Mouse (Mus musculus): ENCODE data around the gene Gcgr. TPM values are rescaled to one million over a fixed set of nuclear protein-coding genes. Genes with fewer than 3 reads are reported as not detected.

The Gcgr gene
- polyA plus RNA-seq, 1 experiment: 1.3 TPM

- peaks cover 3% of the 10 kb centered on the region; the same call in 1 of the 2 replicates for H3K4me1 ChIP-seq (ENCODE audit: control insufficient read depth, insufficient read depth, low read length)
- H3K4me3 ChIP-seq (replicated peaks; ENCODE audit: control insufficient read depth, low read depth, low read length): peak within 1 kb of the TSS; percentile 93
- under 1% methylated on average over 35 of the region's 35 CpGs for WGBS
- TF ChIP-seq POLR2A (IDR thresholded peaks at IDR 0.05; ENCODE audit: borderline replicate concordance, control insufficient read depth, low read depth, low read length): peak; percentile 77
- no peak for TF ChIP-seq CTCF (IDR thresholded peaks at IDR 0.05; ENCODE audit: control insufficient read depth, insufficient read depth, low read length)
- H3K27ac ChIP-seq (ENCODE audit: control insufficient read depth, insufficient read depth, low read depth, low read length, poor library complexity): peak within 1 kb of the TSS; percentile 70; the same call in 1 of the 2 replicates
These were observed 39.0 kb upstream of the Gcgr start, which contains the start of gene Slc25a10 for GRCm38 (mm10) chr11:120491317-120492023. Slc25a10 (plus strand) TSS chr11:120491840.

DNA sequence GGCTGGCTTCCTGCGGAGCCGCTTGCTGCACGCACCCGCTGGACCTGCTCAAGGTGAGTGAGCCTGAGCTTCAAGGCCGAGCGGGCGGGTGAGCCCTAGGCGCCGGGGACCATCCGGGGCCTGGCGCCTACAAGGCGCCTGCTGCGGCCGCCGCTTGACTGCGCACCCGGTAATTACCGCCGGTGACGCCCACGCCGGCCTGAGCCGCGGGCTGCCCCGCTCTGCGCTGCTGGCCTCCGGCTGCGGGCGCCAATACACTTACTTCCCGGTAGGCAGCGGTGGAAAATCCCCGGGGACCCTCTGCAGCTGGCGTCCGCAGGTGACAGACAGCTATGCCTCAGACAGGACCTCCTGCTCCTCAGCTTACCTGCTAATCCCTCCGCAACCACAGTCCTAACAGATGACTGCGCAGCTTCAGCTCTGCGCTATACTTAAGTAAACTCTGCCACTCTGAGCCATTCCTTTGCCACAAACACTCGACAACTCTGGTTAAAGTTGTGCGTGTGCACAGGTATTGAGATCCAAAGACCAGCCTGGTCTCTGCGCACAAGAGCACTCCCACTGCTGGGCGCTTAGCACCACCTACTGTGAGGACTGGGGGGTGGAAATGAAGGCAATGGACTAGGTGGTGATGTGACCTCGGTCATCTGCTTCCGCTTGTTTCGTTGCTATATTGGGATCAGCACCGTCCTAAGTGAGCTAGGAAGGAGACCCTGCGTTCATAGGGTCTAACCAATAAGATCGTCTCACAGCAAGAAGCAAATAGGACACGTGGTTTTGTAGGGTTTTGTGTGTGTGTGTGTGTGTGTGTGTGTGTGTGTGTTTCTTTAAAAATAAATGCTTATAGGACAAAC is 38.2 kb upstream of the Gcgr start:
- H3K4me1 ChIP-seq (ENCODE audit: control insufficient read depth, insufficient read depth, low read length): peaks cover 3% of the 10 kb centered on the region; the same call in 1 of the 2 replicates
- peak overlapping the region; percentile 70; the same call in 1 of the 2 replicates for H3K27ac ChIP-seq (ENCODE audit: control insufficient read depth, insufficient read depth, low read depth, low read length, poor library complexity)
- under 1% methylated on average over 48 of the region's 48 CpGs for WGBS

DNA sequence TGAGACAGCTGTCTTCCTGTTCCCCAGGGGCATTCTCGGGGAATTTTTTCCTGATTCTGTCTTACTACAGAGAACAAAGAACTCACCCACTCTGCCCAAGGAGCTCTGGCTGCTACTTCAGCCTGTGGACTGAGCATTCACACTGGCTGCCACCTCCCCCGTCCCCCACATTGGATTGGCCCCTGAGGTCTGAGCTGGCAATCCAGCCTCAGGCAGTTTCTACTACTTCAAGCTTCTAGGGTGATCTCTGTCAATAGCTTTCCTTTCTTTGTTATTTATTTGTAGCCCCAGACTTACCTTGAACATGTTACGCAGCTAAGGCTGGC is 37.7 kb upstream of the Gcgr start:
- 36% methylated on average over 3 of the region's 3 CpGs for WGBS
- H3K4me3 ChIP-seq (replicated peaks; ENCODE audit: control insufficient read depth, low read depth, low read length): no peak overlapping the region
- no peak overlapping the region for H3K27ac ChIP-seq (ENCODE audit: control insufficient read depth, insufficient read depth, low read depth, low read length, poor library complexity)
- TF ChIP-seq CTCF (IDR thresholded peaks at IDR 0.05; ENCODE audit: control insufficient read depth, insufficient read depth, low read length) (no peak), POLR2A (IDR thresholded peaks at IDR 0.05; ENCODE audit: borderline replicate concordance, control insufficient read depth, low read depth, low read length) (no peak)
- peaks cover 3% of the 10 kb centered on the region; the same call in 1 of the 2 replicates for H3K4me1 ChIP-seq (ENCODE audit: control insufficient read depth, insufficient read depth, low read length)

More for the DNA sequence above, 38.2 kb upstream of the Gcgr start:
- peak overlapping the region; percentile 93 for H3K4me3 ChIP-seq (replicated peaks; ENCODE audit: control insufficient read depth, low read depth, low read length)
- TF ChIP-seq POLR2A (IDR thresholded peaks at IDR 0.05; ENCODE audit: borderline replicate concordance, control insufficient read depth, low read depth, low read length): no peak
- TF ChIP-seq CTCF (IDR thresholded peaks at IDR 0.05; ENCODE audit: control insufficient read depth, insufficient read depth, low read length): peak; percentile 46; the same call in 1 of the 2 replicates

GRCm38 (mm10) chr11:120493351-120493750 is 37.1 kb upstream of the Gcgr start:
- Histone ChIP-seq H3K4me3 (replicated peaks; ENCODE audit: control insufficient read depth, low read depth, low read length) (no peak overlapping the region), H3K27ac (ENCODE audit: control insufficient read depth, insufficient read depth, low read depth, low read length, poor library complexity) (no peak overlapping the region), H3K4me1 (ENCODE audit: control insufficient read depth, insufficient read depth, low read length) (peaks cover 3% of the 10 kb centered on the region; the same call in 1 of the 2 replicates)
- WGBS: 68% methylated on average over 3 of the region's 3 CpGs
- TF ChIP-seq CTCF (IDR thresholded peaks at IDR 0.05; ENCODE audit: control insufficient read depth, insufficient read depth, low read length) (no peak), POLR2A (IDR thresholded peaks at IDR 0.05; ENCODE audit: borderline replicate concordance, control insufficient read depth, low read depth, low read length) (no peak)

DNA sequence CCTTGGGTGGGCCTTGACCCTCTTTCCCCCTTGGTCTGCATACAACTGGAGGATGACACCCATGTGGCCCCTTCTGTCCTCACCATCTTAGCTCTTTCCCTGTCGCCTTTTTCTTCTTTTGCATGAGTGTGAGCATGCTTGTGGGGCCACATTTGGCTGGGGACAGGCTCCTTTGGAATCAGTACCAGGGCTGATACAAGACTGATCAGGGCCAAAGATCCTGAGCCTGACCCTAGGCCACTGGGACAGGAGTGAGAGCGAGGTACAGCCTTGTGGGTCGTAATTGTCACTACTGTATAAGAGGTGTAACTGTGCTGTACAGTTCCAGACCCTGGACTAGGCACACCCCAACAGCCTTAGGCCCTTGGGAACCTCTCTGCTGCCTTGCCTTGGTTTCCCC is 36.6 kb upstream of the Gcgr start:
- WGBS: 88% methylated on average over 3 of the region's 3 CpGs
- TF ChIP-seq CTCF (IDR thresholded peaks at IDR 0.05; ENCODE audit: control insufficient read depth, insufficient read depth, low read length) (no peak), POLR2A (IDR thresholded peaks at IDR 0.05; ENCODE audit: borderline replicate concordance, control insufficient read depth, low read depth, low read length) (no peak)
- Histone ChIP-seq H3K4me1 (ENCODE audit: control insufficient read depth, insufficient read depth, low read length) (peaks cover 3% of the 10 kb centered on the region; the same call in 1 of the 2 replicates), H3K27ac (ENCODE audit: control insufficient read depth, insufficient read depth, low read depth, low read length, poor library complexity) (no peak overlapping the region), H3K4me3 (replicated peaks; ENCODE audit: control insufficient read depth, low read depth, low read length) (no peak overlapping the region)

- Histone ChIP-seq H3K27ac (ENCODE audit: control insufficient read depth, insufficient read depth, low read depth, low read length, poor library complexity) (no peak overlapping the region), H3K4me3 (replicated peaks; ENCODE audit: control insufficient read depth, low read depth, low read length) (no peak overlapping the region), H3K4me1 (ENCODE audit: control insufficient read depth, insufficient read depth, low read length) (no peaks in the 10 kb centered on the region; the same call in 1 of the 2 replicates)
- TF ChIP-seq CTCF (IDR thresholded peaks at IDR 0.05; ENCODE audit: control insufficient read depth, insufficient read depth, low read length): no peak
- no peak for TF ChIP-seq POLR2A (IDR thresholded peaks at IDR 0.05; ENCODE audit: borderline replicate concordance, control insufficient read depth, low read depth, low read length)
- WGBS: 91% methylated on average over 3 of the region's 3 CpGs
These were observed 33.1 kb upstream of the Gcgr start for GRCm38 (mm10) chr11:120497436-120497835.

DNA sequence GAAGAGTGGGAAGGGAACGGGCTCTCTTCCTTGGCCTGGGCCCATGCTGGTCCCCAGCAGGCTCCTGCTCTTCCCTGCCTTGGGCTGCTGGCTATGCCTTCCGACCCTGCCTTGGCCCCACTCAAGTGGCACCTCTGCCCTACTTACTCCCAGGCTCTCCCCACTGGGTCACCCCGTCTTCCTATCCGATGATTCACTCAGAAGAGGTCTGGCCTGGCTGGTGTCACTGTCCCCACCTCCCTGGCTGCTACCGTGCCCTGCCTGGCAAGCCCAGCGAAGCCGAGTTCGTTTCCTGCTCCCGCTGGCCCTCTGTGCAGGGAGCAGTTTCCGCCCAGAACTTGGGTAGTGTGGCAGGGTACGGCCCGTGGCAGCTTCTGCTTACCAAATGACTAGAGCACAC is 32.3 kb upstream of the Gcgr start:
- Histone ChIP-seq H3K4me3 (replicated peaks; ENCODE audit: control insufficient read depth, low read depth, low read length) (no peak overlapping the region), H3K27ac (ENCODE audit: control insufficient read depth, insufficient read depth, low read depth, low read length, poor library complexity) (no peak overlapping the region), H3K4me1 (ENCODE audit: control insufficient read depth, insufficient read depth, low read length) (no peaks in the 10 kb centered on the region)
- TF ChIP-seq CTCF (IDR thresholded peaks at IDR 0.05; ENCODE audit: control insufficient read depth, insufficient read depth, low read length): no peak
- no peak for TF ChIP-seq POLR2A (IDR thresholded peaks at IDR 0.05; ENCODE audit: borderline replicate concordance, control insufficient read depth, low read depth, low read length)
- WGBS: 91% methylated on average over 12 of the region's 12 CpGs

DNA sequence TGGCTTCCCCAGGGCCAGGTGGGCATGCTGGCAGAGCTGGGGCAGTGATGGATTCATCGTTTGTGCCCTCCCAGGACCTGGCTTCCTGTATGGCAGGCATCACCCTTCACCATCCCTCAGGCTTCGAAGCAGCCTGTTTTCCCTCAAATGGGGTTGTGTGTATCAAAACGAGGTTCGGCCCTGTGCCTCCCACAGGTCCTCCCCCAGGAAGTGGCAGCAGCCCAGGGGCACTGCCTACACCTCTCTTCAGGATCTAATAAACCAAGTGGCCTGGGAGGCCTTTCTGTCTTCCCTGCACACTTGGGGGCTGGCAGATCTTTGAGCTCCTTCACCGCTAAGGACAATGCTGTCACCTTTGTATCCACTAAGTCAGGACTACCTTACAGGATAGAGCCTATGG is 31.6 kb upstream of the Gcgr start:
- H3K27ac ChIP-seq (ENCODE audit: control insufficient read depth, insufficient read depth, low read depth, low read length, poor library complexity): no peak overlapping the region
- no peak for TF ChIP-seq CTCF (IDR thresholded peaks at IDR 0.05; ENCODE audit: control insufficient read depth, insufficient read depth, low read length)
- 85% methylated on average over 5 of the region's 5 CpGs for WGBS
- no peak overlapping the region for H3K4me3 ChIP-seq (replicated peaks; ENCODE audit: control insufficient read depth, low read depth, low read length)
- H3K4me1 ChIP-seq (ENCODE audit: control insufficient read depth, insufficient read depth, low read length): no peaks in the 10 kb centered on the region

Data from bone marrow, adult 2 months (tissue).